Mouse (Mus musculus) limb, embryonic 12.5 days (tissue): ENCODE measurements around the gene Bcap29. TPM values are rescaled to one million over a fixed set of nuclear protein-coding genes. Genes with fewer than 3 reads are reported as not detected.

Experiments used
- ATAC-seq: fragments of 200-750 bp; cut with Nextera tagmentation; 2 replicates; pipeline ENCODE4 v1.8.0; 2017; ENCODE audit warnings: low read depth, moderate TSS enrichment; ENCODE audit not compliant: insufficient number of reproducible peaks, insufficient read depth, low FRiP score, low TSS enrichment
- H3K27ac ChIP-seq: fragments of 300-500 bp; sonication (generic); 2 replicates; pipeline ENCODE4 v1.5.1; 2016; ENCODE audit warnings: mild to moderate bottlenecking, moderate library complexity
- H3K27me3 ChIP-seq: fragments of 300-500 bp; sonication (generic); 2 replicates; pipeline ENCODE4 v1.6.1; 2016; ENCODE audit warnings: mild to moderate bottlenecking, moderate library complexity
- H3K36me3 ChIP-seq: fragments of 300-500 bp; sonication (generic); 2 replicates; pipeline ENCODE4 v1.6.1; 2016; ENCODE audit warnings: mild to moderate bottlenecking, moderate library complexity
- H3K4me1 ChIP-seq: fragments of 300-500 bp; sonication (generic); replicated peaks from 2 replicates; pipeline ENCODE4 v1.6.1; 2016
- H3K4me2 ChIP-seq: fragments of 300-500 bp; sonication (generic); 2 replicates; pipeline ENCODE4 v1.6.1; 2016; ENCODE audit warnings: mild to moderate bottlenecking, moderate library complexity
- H3K4me3 ChIP-seq: fragments of 300-500 bp; sonication (generic); replicated peaks from 2 replicates; pipeline ENCODE4 v1.5.1; 2016; ENCODE audit warnings: mild to moderate bottlenecking
- H3K9ac ChIP-seq: fragments of 300-500 bp; sonication (generic); replicated peaks from 2 replicates; pipeline ENCODE4 v1.6.1; 2016; ENCODE audit warnings: mild to moderate bottlenecking, moderate library complexity
- H3K9me3 ChIP-seq: fragments of 300-500 bp; sonication (generic); 2 replicates; pipeline ENCODE4 v1.6.1; 2016; ENCODE audit warnings: mild to moderate bottlenecking, moderate library complexity
- WGBS: fragments of 180-500 bp; shearing (Covaris S2); methylation state at CpG from one replicate; pipeline ENCODE4 v1.1.7; 2016; 5-methylcytosine and 5-hydroxymethylcytosine counted together
- polyA plus RNA-seq: library from polyadenylated mRNA; unstranded; fragments of >200 nt; fragmentation: Nextera tagmentation; extraction: Ambion mirVana; gene quantifications from 2 replicates; pipeline ENCODE4 v1.2.1, GENCODE M21; 2016

Gene Bcap29
- polyA plus RNA-seq, 1 experiment from 2014 or later = 30.7 TPM

GRCm38 (mm10) chr12:31625016-31625415, 9.4 kb downstream of the Bcap29 start:
- H3K36me3 ChIP-seq = peaks cover 38% of the 10 kb centered on the region; the same call in 1 of the 2 replicates
- ATAC-seq = no peak
- H3K4me3 ChIP-seq = no peak overlapping the region
- H3K9me3 ChIP-seq = no peaks in the 10 kb centered on the region
- H3K4me2 ChIP-seq = no peak overlapping the region
- 98% methylated on average over 1 of the region's 1 CpGs for WGBS
- no peaks in the 10 kb centered on the region for H3K4me1 ChIP-seq
- no peak overlapping the region for H3K9ac ChIP-seq
- H3K27ac ChIP-seq = no peak overlapping the region
- no peaks in the 10 kb centered on the region for H3K27me3 ChIP-seq

GRCm38 (mm10) chr12:31620106-31620505, 14.4 kb downstream of the Bcap29 start:
- H3K36me3 ChIP-seq = peaks cover 29% of the 10 kb centered on the region
- no peak overlapping the region for H3K4me2 ChIP-seq
- no peak overlapping the region for H3K27ac ChIP-seq
- no peaks in the 10 kb centered on the region for H3K27me3 ChIP-seq
- H3K4me1 ChIP-seq = no peaks in the 10 kb centered on the region
- WGBS = 80% methylated on average over 8 of the region's 8 CpGs
- no peak for ATAC-seq
- H3K9ac ChIP-seq = no peak overlapping the region
- H3K4me3 ChIP-seq = no peak overlapping the region
- 0 out of 2 replicates have a peak, but pooled peaks cover 3% of the 10 kb centered on the region for H3K9me3 ChIP-seq

- Histone ChIP-seq H3K27me3 (no peaks in the 10 kb centered on the region), H3K9me3 (0 out of 2 replicates have a peak, but pooled peaks cover 3% of the 10 kb centered on the region), H3K9ac (no peak overlapping the region), H3K4me1 (no peaks in the 10 kb centered on the region), H3K4me2 (no peak overlapping the region), H3K36me3 (peaks cover 11% of the 10 kb centered on the region), H3K27ac (no peak overlapping the region), H3K4me3 (no peak overlapping the region)
- WGBS = 76% methylated on average over 4 of the region's 4 CpGs
- ATAC-seq = no peak
These were observed 21.1 kb downstream of the Bcap29 start for GRCm38 (mm10) chr12:31613353-31613752.

DNA sequence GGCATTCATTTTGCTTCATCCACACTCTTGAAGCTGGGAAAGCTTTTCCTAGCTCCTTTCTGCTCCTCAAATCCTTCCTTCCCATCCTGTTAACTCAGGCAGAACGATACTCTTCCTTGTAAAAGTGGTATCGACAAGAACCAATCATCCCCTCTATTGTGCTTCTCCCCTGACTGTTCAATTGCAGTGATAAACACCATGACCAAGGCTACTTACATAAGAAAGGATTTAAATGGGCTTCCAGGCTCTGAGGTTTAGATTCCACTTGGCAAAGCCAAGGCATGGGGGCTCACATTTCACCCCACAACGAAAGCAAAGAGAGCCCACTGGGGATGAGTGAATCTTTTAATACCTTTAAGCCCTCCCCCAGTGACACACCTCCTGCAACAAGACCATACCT, 26.3 kb downstream of the Bcap29 start:
- WGBS = 40% methylated on average over 3 of the region's 3 CpGs
- H3K36me3 ChIP-seq = no peaks in the 10 kb centered on the region; the same call in 1 of the 2 replicates
- H3K4me1 ChIP-seq = no peaks in the 10 kb centered on the region
- H3K27me3 ChIP-seq = no peaks in the 10 kb centered on the region
- no peak overlapping the region for H3K4me2 ChIP-seq
- no peak for ATAC-seq
- H3K9ac ChIP-seq = no peak overlapping the region
- no peak overlapping the region for H3K4me3 ChIP-seq
- no peak overlapping the region for H3K27ac ChIP-seq
- H3K9me3 ChIP-seq = no peaks in the 10 kb centered on the region

DNA sequence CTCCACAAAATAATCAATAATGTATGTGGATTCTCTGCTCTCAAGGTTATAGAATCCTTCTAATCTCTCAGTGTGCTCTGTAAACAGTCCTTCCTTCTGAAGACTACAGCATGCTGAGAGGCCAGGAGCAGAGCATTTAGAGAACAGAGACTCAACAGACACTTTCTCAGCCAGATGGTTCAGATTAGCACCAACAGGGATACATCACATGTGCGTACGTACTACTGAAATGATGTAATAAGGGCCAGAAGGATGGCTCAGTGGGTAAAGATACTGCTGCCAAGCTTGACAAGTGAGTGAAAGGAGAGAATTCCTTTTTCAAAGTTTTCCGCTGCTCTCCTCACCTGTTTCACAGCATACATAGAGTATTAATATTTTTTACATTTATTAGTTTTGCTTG, 29.6 kb downstream of the Bcap29 start:
- no peak overlapping the region for H3K27ac ChIP-seq
- no peaks in the 10 kb centered on the region for H3K9me3 ChIP-seq
- WGBS = 46% methylated on average over 3 of the region's 3 CpGs
- no peak overlapping the region for H3K4me3 ChIP-seq
- H3K9ac ChIP-seq = no peak overlapping the region
- H3K4me1 ChIP-seq = no peaks in the 10 kb centered on the region
- H3K4me2 ChIP-seq = no peak overlapping the region
- no peak for ATAC-seq
- H3K27me3 ChIP-seq = no peaks in the 10 kb centered on the region
- H3K36me3 ChIP-seq = 0 out of 2 replicates have a peak, but pooled peaks cover 1% of the 10 kb centered on the region

- H3K4me1 ChIP-seq = no peaks in the 10 kb centered on the region
- WGBS = 79% methylated on average over 6 of the region's 6 CpGs
- no peak overlapping the region for H3K9ac ChIP-seq
- no peak for ATAC-seq
- H3K9me3 ChIP-seq = no peaks in the 10 kb centered on the region
- no peak overlapping the region for H3K27ac ChIP-seq
- no peak overlapping the region for H3K4me2 ChIP-seq
- 0 out of 2 replicates have a peak, but pooled peaks cover 3% of the 10 kb centered on the region for H3K36me3 ChIP-seq
- H3K27me3 ChIP-seq = no peaks in the 10 kb centered on the region
- H3K4me3 ChIP-seq = no peak overlapping the region
These were observed 30.9 kb downstream of the Bcap29 start for GRCm38 (mm10) chr12:31603586-31603985.

GRCm38 (mm10) chr12:31594296-31594695, 40.2 kb downstream of the Bcap29 start:
- Histone ChIP-seq H3K27ac (no peak overlapping the region), H3K4me3 (no peak overlapping the region), H3K4me2 (no peak overlapping the region), H3K4me1 (no peaks in the 10 kb centered on the region), H3K9ac (no peak overlapping the region), H3K36me3 (peaks cover 11% of the 10 kb centered on the region; the same call in 1 of the 2 replicates), H3K9me3 (no peaks in the 10 kb centered on the region), H3K27me3 (no peaks in the 10 kb centered on the region)
- ATAC-seq = no peak
- 87% methylated on average over 3 of the region's 3 CpGs for WGBS

GRCm38 (mm10) chr12:31592011-31592410, 42.4 kb downstream of the Bcap29 start:
- no peak for ATAC-seq
- Histone ChIP-seq H3K36me3 (peaks cover 11% of the 10 kb centered on the region; the same call in 1 of the 2 replicates), H3K4me2 (no peak overlapping the region), H3K4me3 (no peak overlapping the region), H3K27me3 (no peaks in the 10 kb centered on the region), H3K27ac (no peak overlapping the region), H3K9me3 (peaks cover 6% of the 10 kb centered on the region; the same call in 1 of the 2 replicates), H3K4me1 (no peaks in the 10 kb centered on the region), H3K9ac (no peak overlapping the region)
- 23% methylated on average over 3 of the region's 3 CpGs for WGBS

GRCm38 (mm10) chr12:31583726-31584125, 50.7 kb downstream of the Bcap29 start:
- 74% methylated on average over 2 of the region's 2 CpGs for WGBS
- H3K4me1 ChIP-seq = 0 out of 2 replicates have a peak, but pooled peaks cover 4% of the 10 kb centered on the region
- no peak for ATAC-seq

DNA sequence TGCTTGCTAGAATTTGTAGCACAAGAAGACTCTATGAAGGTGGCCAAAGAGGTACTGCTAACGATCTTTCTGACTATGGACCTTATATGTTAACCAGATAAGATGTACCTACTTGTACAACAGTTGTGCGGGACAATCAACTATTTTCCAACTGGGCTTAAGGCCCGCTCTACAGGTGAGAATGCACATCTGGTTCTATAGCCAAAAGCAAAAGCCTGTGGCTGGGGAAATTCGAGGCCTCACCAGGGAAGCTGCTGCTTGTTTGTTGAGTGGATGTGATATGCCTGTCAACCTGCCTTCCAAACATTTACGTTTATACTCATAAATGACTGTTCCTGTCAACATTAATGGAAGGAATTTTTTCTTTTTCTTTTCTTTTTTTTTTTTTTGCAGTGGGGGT, 52.4 kb downstream of the Bcap29 start:
- Histone ChIP-seq H3K27me3 (no peaks in the 10 kb centered on the region), H3K36me3 (no peaks in the 10 kb centered on the region), H3K4me3 (no peak overlapping the region), H3K27ac (no peak overlapping the region), H3K9me3 (no peaks in the 10 kb centered on the region), H3K4me1 (0 out of 2 replicates have a peak, but pooled peaks cover 4% of the 10 kb centered on the region), H3K9ac (no peak overlapping the region), H3K4me2 (no peak overlapping the region)
- no peak for ATAC-seq
- 74% methylated on average over 5 of the region's 5 CpGs for WGBS

More at GRCm38 (mm10) chr12:31583726-31584125, 50.7 kb downstream of the Bcap29 start:
- no peak overlapping the region for H3K9ac ChIP-seq
- no peaks in the 10 kb centered on the region for H3K36me3 ChIP-seq
- H3K4me3 ChIP-seq = no peak overlapping the region
- H3K4me2 ChIP-seq = no peak overlapping the region
- H3K27me3 ChIP-seq = no peaks in the 10 kb centered on the region
- peaks cover 4% of the 10 kb centered on the region; the same call in 1 of the 2 replicates for H3K9me3 ChIP-seq
- no peak overlapping the region for H3K27ac ChIP-seq

DNA sequence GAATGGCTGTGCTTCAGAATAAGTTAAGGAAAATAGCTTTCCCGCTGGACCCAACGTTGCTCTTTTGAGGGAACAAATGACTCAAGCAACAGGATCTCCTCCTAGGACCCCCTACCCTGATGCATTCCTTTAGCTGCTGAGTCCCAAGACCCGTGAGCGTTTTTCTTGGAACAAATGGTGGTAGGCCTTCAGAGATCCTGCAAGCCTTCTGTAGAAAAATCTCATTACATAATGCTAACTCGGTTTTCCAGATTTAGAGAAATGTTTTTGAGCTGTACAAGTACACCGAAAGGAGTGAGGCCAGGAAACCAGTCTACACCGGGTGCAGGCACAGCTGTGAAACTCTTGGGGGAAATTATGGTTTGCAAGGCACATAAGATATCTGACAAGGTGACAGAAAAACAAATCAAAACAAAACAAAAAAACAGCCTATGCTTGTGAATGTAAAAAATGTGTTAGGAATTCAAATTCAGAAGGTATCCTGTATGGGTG, 53.1 kb downstream of the Bcap29 start:
- Histone ChIP-seq H3K4me3 (no peak overlapping the region), H3K4me2 (no peak overlapping the region), H3K9me3 (no peaks in the 10 kb centered on the region), H3K9ac (no peak overlapping the region), H3K27me3 (no peaks in the 10 kb centered on the region), H3K36me3 (no peaks in the 10 kb centered on the region), H3K27ac (no peak overlapping the region), H3K4me1 (0 out of 2 replicates have a peak, but pooled peaks cover 4% of the 10 kb centered on the region)
- 70% methylated on average over 7 of the region's 7 CpGs for WGBS
- ATAC-seq = no peak
